Comparison of ENCODE assay signal across 9 mouse cellular contexts in genomic region chr13:9636505-9636904, GRCm38 (mm10).
DNase-seq lines count a peak whose midpoint lies in the region; ATAC-seq and TF ChIP-seq lines count a peak whose summit lies in the region.
"Had no signal": no experiment of that assay in that cellular context is flagged by ENCODE, and none has a peak within 500 bp of the region (broad histone marks: within the 10 kb centered on the region; RNA-seq: fewer than 3 reads in every experiment).

No protein-coding gene starts in this region.

- H3K4me3 ChIP-seq in liver, adult 2 months (ENCODE audit: insufficient read depth, low read depth, low read length), result no peak overlapping the region
- no peak overlapping the region for H3K4me3 ChIP-seq in liver, embryonic 12.5 days
- H3K4me3 ChIP-seq in hindbrain, embryonic 13.5 days, result no peak overlapping the region
- peak overlapping the region; percentile 57 for H3K4me3 ChIP-seq in megakaryocyte, embryonic 14.5 days (replicated peaks)
- H3K4me3 ChIP-seq: myocyte had no signal

- no peaks in the 10 kb centered on the region for H3K27me3 ChIP-seq in liver, adult 2 months (ENCODE audit: control insufficient read depth, insufficient read depth, low read length)
- H3K27me3 ChIP-seq in liver, embryonic 12.5 days (replicated peaks), result no peaks in the 10 kb centered on the region
- H3K27me3 ChIP-seq in hindbrain, embryonic 13.5 days, result no peaks in the 10 kb centered on the region
- no peaks in the 10 kb centered on the region for H3K27me3 ChIP-seq in megakaryocyte, embryonic 14.5 days (replicated peaks)

- TF ChIP-seq CTCF in liver, adult 2 months (IDR thresholded peaks at IDR 0.05; ENCODE audit: low read depth, low read length), result peak; percentile 44

- H3K9ac ChIP-seq in liver, adult 2 months (ENCODE audit: low read depth, low read length), result no peak overlapping the region
- H3K9ac ChIP-seq in liver, embryonic 12.5 days, result no peak overlapping the region
- H3K9ac ChIP-seq in hindbrain, embryonic 13.5 days, result no peak overlapping the region

- no peaks in the 10 kb centered on the region for H3K4me1 ChIP-seq in liver, adult 2 months (ENCODE audit: control insufficient read depth, insufficient read depth, low read length)
- peaks cover 7% of the 10 kb centered on the region; the same call in 1 of the 2 replicates for H3K4me1 ChIP-seq in liver, embryonic 12.5 days
- H3K4me1 ChIP-seq in hindbrain, embryonic 13.5 days (replicated peaks), result no peaks in the 10 kb centered on the region
- peaks cover 28% of the 10 kb centered on the region for H3K4me1 ChIP-seq in megakaryocyte, embryonic 14.5 days

- peak; percentile 34 for DNase-seq in liver, adult 2 months (ENCODE audit: extremely low read depth, low read depth, low spot score)
- peak; percentile 62 for DNase-seq in R1 (ENCODE audit: low read depth, low spot score)
- DNase-seq in cerebellum, postnatal 14 days, result peak; percentile 57 to 58
- DNase-seq in testis, postnatal 10 days (ENCODE audit: low spot score), result no peak
- DNase-seq in T-cell, adult 2 months (ENCODE audit: low spot score), result no peak

- WGBS in liver, adult 2 months, result 53% methylated on average over 4 of the region's 4 CpGs
- 51% methylated on average over 4 of the region's 4 CpGs for WGBS in liver, embryonic 12.5 days (ENCODE audit: insufficient replicate concordance)
- WGBS in hindbrain, embryonic 13.5 days, result 63% methylated on average over 4 of the region's 4 CpGs

- H3K79me2 ChIP-seq in liver, adult 2 months (ENCODE audit: control insufficient read depth, insufficient read depth, low read length), result no peaks in the 10 kb centered on the region

- no peaks in the 10 kb centered on the region for H3K9me3 ChIP-seq in liver, embryonic 12.5 days (replicated peaks)
- H3K9me3 ChIP-seq in hindbrain, embryonic 13.5 days, result no peaks in the 10 kb centered on the region
- no peaks in the 10 kb centered on the region for H3K9me3 ChIP-seq in megakaryocyte, embryonic 14.5 days

- TF ChIP-seq POLR2A in liver, adult 2 months (IDR thresholded peaks at IDR 0.05; ENCODE audit: extremely low read depth, insufficient read depth, low read length), result no peak

- no peak for ATAC-seq in liver, embryonic 12.5 days
- peak; percentile 65; the same call in 1 of the 2 replicates for ATAC-seq in hindbrain, embryonic 13.5 days (ENCODE audit: low FRiP score)

- H3K4me2 ChIP-seq in liver, embryonic 12.5 days, result no peak overlapping the region
- H3K4me2 ChIP-seq in hindbrain, embryonic 13.5 days, result no peak overlapping the region

- H3K36me3 ChIP-seq in liver, adult 2 months (ENCODE audit: control insufficient read depth, insufficient read depth, low read length), result peaks cover 4% of the 10 kb centered on the region; the same call in 1 of the 2 replicates
- no peaks in the 10 kb centered on the region for H3K36me3 ChIP-seq in liver, embryonic 12.5 days
- peaks cover 9% of the 10 kb centered on the region for H3K36me3 ChIP-seq in hindbrain, embryonic 13.5 days
- no peaks in the 10 kb centered on the region for H3K36me3 ChIP-seq in megakaryocyte, embryonic 14.5 days (replicated peaks; ENCODE audit: low read length)

- H3K27ac ChIP-seq in liver, adult 2 months (replicated peaks; ENCODE audit: insufficient read depth, low read depth, low read length), result no peak overlapping the region
- H3K27ac ChIP-seq in liver, embryonic 12.5 days, result no peak overlapping the region
- no peak overlapping the region for H3K27ac ChIP-seq in hindbrain, embryonic 13.5 days

Comparison
In these comparisons a context has a peak if more than half of its experiments do, and no peak if none do; other contexts are left out.
1. DNase-seq: peak in liver, adult 2 months (single experiment), R1 (single experiment) and cerebellum, postnatal 14 days (2 of 2); none in testis, postnatal 10 days (single experiment) and T-cell, adult 2 months (single experiment).